Mouse (Mus musculus) liver, adult 2 months (tissue): ENCODE data around the gene Tmem184a. TPM values are rescaled to one million over a fixed set of nuclear protein-coding genes. Genes with fewer than 3 reads are reported as not detected.

Experiments
- DNase-seq: peaks from one replicate; pipeline ENCODE4 v3.0.0-alpha.2; 2011; ENCODE audit warnings: low read depth, low spot score; ENCODE audit errors: extremely low read depth
- H3K27ac ChIP-seq: fragments of 200-500 bp; replicated peaks from 2 replicates; pipeline ENCODE4 v1.5.1; 2012; ENCODE audit warnings: low read depth, mild to moderate bottlenecking, control low read depth, inconsistent platforms, low read length; ENCODE audit not compliant: insufficient read depth
- H3K27me3 ChIP-seq: fragments of 200-500 bp; 2 replicates; pipeline ENCODE4 v1.6.1; 2012; ENCODE audit warnings: mild to moderate bottlenecking, moderate library complexity, low read length, inconsistent platforms; ENCODE audit not compliant: control insufficient read depth, insufficient read depth
- H3K36me3 ChIP-seq: fragments of 200-500 bp; 2 replicates; pipeline ENCODE4 v1.6.1; 2012; ENCODE audit warnings: low read length, inconsistent platforms; ENCODE audit not compliant: control insufficient read depth, insufficient read depth
- H3K4me1 ChIP-seq: fragments of 200-500 bp; 2 replicates; pipeline ENCODE4 v1.6.1; 2011; ENCODE audit warnings: low read length; ENCODE audit not compliant: control insufficient read depth, insufficient read depth
- H3K4me3 ChIP-seq: fragments of 200-500 bp; 2 replicates; pipeline ENCODE4 v1.5.1; 2011; ENCODE audit warnings: low read depth, mild to moderate bottlenecking, control low read depth, low read length, moderate library complexity; ENCODE audit not compliant: insufficient read depth
- H3K79me2 ChIP-seq: fragments of 200-500 bp; 2 replicates; pipeline ENCODE4 v1.6.1; 2012; ENCODE audit warnings: inconsistent platforms, mild to moderate bottlenecking, low read length, moderate library complexity; ENCODE audit not compliant: control insufficient read depth, insufficient read depth
- H3K9ac ChIP-seq: fragments of 200-500 bp; 2 replicates; pipeline ENCODE4 v1.6.1; 2012; ENCODE audit warnings: low read depth, mild to moderate bottlenecking, control low read depth, inconsistent platforms, low read length
- CTCF ChIP-seq: fragments of 200-500 bp; IDR thresholded peaks from 2 replicates; pipeline ENCODE4 v1.5.1; 2011; ENCODE audit warnings: low read depth, low read length, control low read depth
- POLR2A ChIP-seq: fragments of 200-500 bp; IDR thresholded peaks from 2 replicates; pipeline ENCODE4 v1.6.1; 2011; ENCODE audit warnings: low read length, control low read depth; ENCODE audit not compliant: insufficient read depth; ENCODE audit errors: extremely low read depth
- WGBS: fragments of 180-500 bp; shearing (Covaris S2); methylation state at CpG from one replicate; pipeline ENCODE4 v1.1.7; 2018; 5-methylcytosine and 5-hydroxymethylcytosine counted together
- polyA plus RNA-seq: library from polyadenylated mRNA; depleted of rRNA; stranded (reverse); fragments of >200 nt; gene quantifications from 2 replicates; pipeline ENCODE4 v1.2.3, GENCODE M21; 2012
- total RNA-seq: library from RNA; depleted of rRNA; stranded (reverse); fragments of >200 nt; gene quantifications from 2 replicates; pipeline ENCODE4 v1.2.3, GENCODE M21; 2014

Tmem184a gene
- total and polyA plus RNA-seq, 2 experiments, result 9.3 to 45.1 TPM

- no peaks in the 10 kb centered on the region for H3K27me3 ChIP-seq
- H3K79me2 ChIP-seq, result peaks cover 14% of the 10 kb centered on the region; the same call in 1 of the 2 replicates
- peak within 1 kb of the TSS; percentile 85 for H3K9ac ChIP-seq
- peak within 1 kb of the TSS; percentile 90 for H3K4me3 ChIP-seq
- DNase-seq, result peak; percentile 81
- peak within 1 kb of the TSS; percentile 64 for H3K27ac ChIP-seq
- H3K36me3 ChIP-seq, result no peaks in the 10 kb centered on the region
- TF ChIP-seq POLR2A (0 out of 2 replicates have a peak, but pooled peaks have one; percentile 43), CTCF (no peak)
- H3K4me1 ChIP-seq, result peaks cover 20% of the 10 kb centered on the region
- under 1% methylated on average over 43 of the region's 43 CpGs for WGBS
Observed at GRCm38 (mm10) chr5:139826357-139827055, 6.8 kb upstream of the Tmem184a start, which contains the start of the genes Gm26938 and Psmg3. Gene Gm26938, minus strand, starts transcription at chr5:139826407. Gene Psmg3, minus strand, starts transcription at chr5:139826885.

- Histone ChIP-seq H3K79me2 (peaks cover 14% of the 10 kb centered on the region; the same call in 1 of the 2 replicates), H3K27me3 (no peaks in the 10 kb centered on the region), H3K4me1 (peaks cover 25% of the 10 kb centered on the region), H3K9ac (peak overlapping the region; percentile 85), H3K4me3 (peak overlapping the region; percentile 90), H3K36me3 (no peaks in the 10 kb centered on the region), H3K27ac (no peak overlapping the region)
- DNase-seq, result no peak
- TF ChIP-seq CTCF (no peak), POLR2A (no peak)
- WGBS, result 21% methylated on average over 11 of the region's 11 CpGs
Observed at GRCm38 (mm10) chr5:139825947-139826346, 6.2 kb upstream of the Tmem184a start.

- H3K4me3 ChIP-seq, result no peak overlapping the region
- TF ChIP-seq CTCF, result no peak
- TF ChIP-seq POLR2A, result no peak
Observed at GRCm38 (mm10) chr5:139824531-139824930, 4.8 kb upstream of the Tmem184a start.

GRCm38 (mm10) chr5:139821466-139822459 lies 2.0 kb upstream of the Tmem184a start:
- Histone ChIP-seq H3K4me1 (peaks cover 26% of the 10 kb centered on the region), H3K79me2 (peaks cover 14% of the 10 kb centered on the region; the same call in 1 of the 2 replicates), H3K27me3 (no peaks in the 10 kb centered on the region), H3K4me3 (no peak overlapping the region), H3K9ac (peak overlapping the region; percentile 45), H3K27ac (peak overlapping the region; percentile 96), H3K36me3 (no peaks in the 10 kb centered on the region)
- 31% methylated on average over 12 of the region's 12 CpGs for WGBS
- TF ChIP-seq CTCF (peak; percentile 20; the same call in 1 of the 2 replicates), POLR2A (0 out of 2 replicates have a peak, but pooled peaks have one; percentile 38)
- peak; percentile 100 for DNase-seq

More at GRCm38 (mm10) chr5:139824531-139824930, 4.8 kb upstream of the Tmem184a start:
- WGBS, result 93% methylated on average over 10 of the region's 10 CpGs
- H3K9ac ChIP-seq, result no peak overlapping the region
- DNase-seq, result no peak
- no peaks in the 10 kb centered on the region for H3K27me3 ChIP-seq
- no peaks in the 10 kb centered on the region for H3K36me3 ChIP-seq
- peaks cover 14% of the 10 kb centered on the region; the same call in 1 of the 2 replicates for H3K79me2 ChIP-seq
- no peak overlapping the region for H3K27ac ChIP-seq
- peaks cover 26% of the 10 kb centered on the region for H3K4me1 ChIP-seq

GRCm38 (mm10) chr5:139818801-139819200 lies 916 bp downstream of the Tmem184a start:
- H3K79me2 ChIP-seq, result no peaks in the 10 kb centered on the region
- H3K27ac ChIP-seq, result no peak overlapping the region
- TF ChIP-seq CTCF, result peak; percentile 50
- no peak for TF ChIP-seq POLR2A
- no peaks in the 10 kb centered on the region for H3K27me3 ChIP-seq
- no peaks in the 10 kb centered on the region for H3K36me3 ChIP-seq
- 60% methylated on average over 4 of the region's 4 CpGs for WGBS
- no peak overlapping the region for H3K9ac ChIP-seq
- no peak overlapping the region for H3K4me3 ChIP-seq
- H3K4me1 ChIP-seq, result peaks cover 18% of the 10 kb centered on the region
- no peak for DNase-seq
